Mouse (Mus musculus) neural tube, embryonic 11.5 days (tissue): ENCODE measurements around the gene Chst3. TPM values are rescaled to one million over a fixed set of nuclear protein-coding genes. Genes with fewer than 3 reads are reported as not detected.
"Not testable (repeated sequence)": the region's sequence is repeated elsewhere in the genome, so short reads cannot be mapped to it uniquely, and the experiment has no call there.

ENCODE experiments used
- ATAC-seq: fragments of 200-750 bp; cut with Nextera tagmentation; 2 replicates; pipeline ENCODE4 v1.8.0; 2017; ENCODE audit warnings: moderate number of reproducible peaks, mild to moderate bottlenecking, moderate TSS enrichment, moderate library complexity; ENCODE audit not compliant: insufficient read depth, low FRiP score, low TSS enrichment
- DNase-seq: peaks from one replicate; pipeline ENCODE4 v3.0.0-alpha.2; 2015; ENCODE audit warnings: low spot score
- H3K27ac ChIP-seq: fragments of 300-500 bp; sonication (generic); 2 replicates; pipeline ENCODE4 v1.5.1; 2014; ENCODE audit warnings: low read depth, mild to moderate bottlenecking, low read length
- H3K27me3 ChIP-seq: fragments of 300-500 bp; sonication (generic); 2 replicates; pipeline ENCODE4 v1.6.1; 2014; ENCODE audit warnings: mild to moderate bottlenecking, low read length, mixed read lengths; ENCODE audit not compliant: control insufficient read depth, insufficient read depth
- H3K36me3 ChIP-seq: fragments of 300-500 bp; sonication (generic); 2 replicates; pipeline ENCODE4 v1.6.1; 2014; ENCODE audit warnings: mild to moderate bottlenecking, low read length, moderate library complexity, mixed read lengths; ENCODE audit not compliant: control insufficient read depth, insufficient read depth
- H3K4me1 ChIP-seq: fragments of 300-500 bp; sonication (generic); 2 replicates; pipeline ENCODE4 v1.6.1; 2014; ENCODE audit warnings: low read length, mixed read lengths; ENCODE audit not compliant: control insufficient read depth, insufficient read depth
- H3K4me2 ChIP-seq: fragments of 300-500 bp; sonication (generic); 2 replicates; pipeline ENCODE4 v1.6.1; 2014; ENCODE audit warnings: low read depth, mild to moderate bottlenecking, moderate library complexity
- H3K4me3 ChIP-seq: fragments of 300-500 bp; sonication (generic); 2 replicates; pipeline ENCODE4 v1.5.1; 2014; ENCODE audit warnings: low read depth, low read length
- H3K9ac ChIP-seq: fragments of 300-500 bp; sonication (generic); 2 replicates; pipeline ENCODE4 v1.6.1; 2014; ENCODE audit warnings: mild to moderate bottlenecking, low read length
- H3K9me3 ChIP-seq: fragments of 300-500 bp; sonication (generic); 2 replicates; pipeline ENCODE4 v1.6.1; 2016; ENCODE audit warnings: low read length; ENCODE audit not compliant: control insufficient read depth
- WGBS: fragments of 180-500 bp; shearing (Covaris S2); extraction: QIAGEN DNeasy Blood & Tissue Kit; methylation state at CpG from one replicate; pipeline ENCODE4 v1.1.7; 2014; 5-methylcytosine and 5-hydroxymethylcytosine counted together
- polyA plus RNA-seq: library from polyadenylated mRNA; unstranded; fragments of >200 nt; fragmentation: Nextera tagmentation; extraction: Ambion mirVana; gene quantifications from 2 replicates; pipeline ENCODE4 v1.2.1, GENCODE M21; 2014

The Chst3 gene
- polyA plus RNA-seq, 1 experiment from 2014 or later: 1.6 TPM

DNA sequence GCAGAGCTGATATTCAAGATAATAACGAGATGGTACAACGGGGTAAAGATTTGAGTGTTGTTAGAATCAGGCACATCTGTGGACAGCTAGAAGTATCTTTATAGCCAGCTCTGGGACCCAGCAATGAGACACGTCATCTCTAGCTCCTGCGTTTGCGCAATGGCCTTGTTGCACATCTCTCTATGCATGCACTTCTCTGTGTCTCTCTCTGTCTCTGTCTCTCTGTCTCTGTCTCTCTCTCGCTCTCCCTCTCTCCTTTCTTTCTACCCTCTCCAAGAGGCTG is 56.1 kb downstream of the Chst3 start:
- Histone ChIP-seq H3K27me3 (no peaks in the 10 kb centered on the region), H3K27ac (no peak overlapping the region), H3K4me2 (no peak overlapping the region), H3K4me3 (no peak overlapping the region), H3K9me3 (no peaks in the 10 kb centered on the region), H3K4me1 (no peaks in the 10 kb centered on the region), H3K36me3 (no peaks in the 10 kb centered on the region), H3K9ac (no peak overlapping the region)
- no peak for DNase-seq
- WGBS: 96% methylated on average over 6 of the region's 6 CpGs
- no peak for ATAC-seq

DNA sequence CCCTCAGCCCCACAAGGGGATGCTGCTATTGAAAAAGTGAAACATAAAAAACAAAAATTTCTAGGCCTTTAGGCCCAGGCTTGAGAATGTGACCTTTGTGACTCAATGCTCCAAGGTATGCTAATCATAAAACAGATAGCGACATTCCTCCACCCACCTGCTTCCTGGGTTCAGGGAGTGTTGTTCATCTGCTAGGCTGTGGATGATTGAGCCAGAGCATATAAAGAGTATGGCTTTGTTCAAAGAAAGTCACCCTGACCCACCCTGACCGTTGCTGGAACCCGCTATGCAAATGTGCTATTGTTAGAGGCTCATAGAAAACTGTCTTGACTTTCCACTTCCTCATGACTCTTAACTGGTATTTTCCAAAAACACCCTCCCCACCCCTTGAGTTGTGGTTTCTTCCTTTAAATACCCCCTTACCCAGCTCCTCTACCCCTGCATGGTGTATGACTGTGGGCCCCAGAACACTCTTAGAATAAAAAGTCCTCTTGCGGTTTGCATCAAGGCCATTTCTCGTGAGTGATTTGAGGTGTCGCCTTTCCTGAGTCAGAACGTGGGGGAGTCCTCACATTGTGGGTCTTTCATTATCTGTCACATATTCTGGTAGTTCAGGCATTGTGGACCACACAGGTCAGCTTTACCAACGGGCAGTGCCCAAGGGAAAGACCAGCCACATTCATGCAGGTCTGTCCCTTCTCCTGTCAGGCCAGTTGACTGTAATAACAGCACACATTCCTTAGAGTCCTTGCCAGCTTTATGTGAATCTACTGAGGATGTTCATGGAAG is 56.7 kb downstream of the Chst3 start:
- not testable (repeated sequence) for H3K4me2 ChIP-seq, H3K9me3 ChIP-seq, H3K4me3 ChIP-seq, H3K9ac ChIP-seq, H3K27me3 ChIP-seq, H3K36me3 ChIP-seq, ATAC-seq, H3K27ac ChIP-seq, H3K4me1 ChIP-seq, DNase-seq
- WGBS: 86% methylated on average over 8 of the region's 8 CpGs

GRCm38 (mm10) chr10:60161397-60161796 is 57.7 kb downstream of the Chst3 start:
- 65% methylated on average over 3 of the region's 3 CpGs for WGBS
- ATAC-seq, H3K4me3 ChIP-seq, H3K27me3 ChIP-seq, H3K9ac ChIP-seq, H3K9me3 ChIP-seq, DNase-seq, H3K27ac ChIP-seq, H3K4me2 ChIP-seq, H3K4me1 ChIP-seq, H3K36me3 ChIP-seq: not testable (repeated sequence)

DNA sequence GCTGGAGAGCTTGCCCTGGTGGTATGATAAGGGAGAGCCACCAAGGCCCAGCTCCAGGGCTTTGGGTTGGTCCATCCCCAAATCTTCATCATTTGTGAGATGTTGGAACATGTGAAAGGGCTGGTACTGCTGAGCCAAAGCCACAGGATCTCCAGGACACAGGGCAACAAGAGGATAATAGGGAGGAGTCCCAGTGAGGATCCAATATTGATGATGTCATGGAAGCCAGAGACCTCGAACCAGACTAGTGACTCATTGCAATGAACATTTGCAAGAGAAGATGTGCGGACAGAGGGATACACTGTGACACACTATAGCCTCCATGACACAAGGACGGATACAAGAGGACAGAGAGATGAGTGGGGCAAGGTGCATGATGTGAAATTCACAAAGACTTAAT is 60.9 kb downstream of the Chst3 start:
- Histone ChIP-seq H3K9me3 (no peaks in the 10 kb centered on the region), H3K27ac (no peak overlapping the region), H3K36me3 (no peaks in the 10 kb centered on the region), H3K4me1 (no peaks in the 10 kb centered on the region), H3K4me3 (no peak overlapping the region), H3K4me2 (no peak overlapping the region), H3K9ac (no peak overlapping the region), H3K27me3 (no peaks in the 10 kb centered on the region)
- ATAC-seq: no peak
- no peak for DNase-seq
- WGBS: 82% methylated on average over 3 of the region's 3 CpGs

DNA sequence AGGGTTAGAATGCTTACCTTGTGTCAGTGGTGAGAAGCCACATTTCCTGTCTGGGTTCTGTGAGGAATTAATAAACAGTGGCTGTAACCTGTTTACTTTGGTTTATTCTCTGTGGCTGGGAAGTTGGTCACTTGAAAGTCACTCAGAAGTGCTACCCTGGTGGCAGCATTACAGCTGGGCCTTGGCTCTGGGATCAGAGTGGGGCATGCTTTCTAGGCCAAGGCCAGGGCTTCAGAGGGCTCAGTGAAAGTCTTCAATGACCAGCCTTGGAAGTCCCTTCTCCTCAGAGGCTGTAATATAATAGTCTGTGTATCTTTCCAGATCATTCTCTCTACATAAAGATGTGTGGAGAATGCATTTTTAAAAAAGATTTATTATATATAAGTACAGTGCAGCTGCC is 63.0 kb downstream of the Chst3 start:
- no peak overlapping the region for H3K4me3 ChIP-seq
- no peaks in the 10 kb centered on the region; the same call in 1 of the 2 replicates for H3K4me1 ChIP-seq
- H3K9me3 ChIP-seq: no peaks in the 10 kb centered on the region
- H3K4me2 ChIP-seq: no peak overlapping the region
- H3K27me3 ChIP-seq: no peaks in the 10 kb centered on the region
- H3K9ac ChIP-seq: no peak overlapping the region
- H3K27ac ChIP-seq: no peak overlapping the region
- ATAC-seq (no peak), DNase-seq (no peak)
- H3K36me3 ChIP-seq: no peaks in the 10 kb centered on the region

DNA sequence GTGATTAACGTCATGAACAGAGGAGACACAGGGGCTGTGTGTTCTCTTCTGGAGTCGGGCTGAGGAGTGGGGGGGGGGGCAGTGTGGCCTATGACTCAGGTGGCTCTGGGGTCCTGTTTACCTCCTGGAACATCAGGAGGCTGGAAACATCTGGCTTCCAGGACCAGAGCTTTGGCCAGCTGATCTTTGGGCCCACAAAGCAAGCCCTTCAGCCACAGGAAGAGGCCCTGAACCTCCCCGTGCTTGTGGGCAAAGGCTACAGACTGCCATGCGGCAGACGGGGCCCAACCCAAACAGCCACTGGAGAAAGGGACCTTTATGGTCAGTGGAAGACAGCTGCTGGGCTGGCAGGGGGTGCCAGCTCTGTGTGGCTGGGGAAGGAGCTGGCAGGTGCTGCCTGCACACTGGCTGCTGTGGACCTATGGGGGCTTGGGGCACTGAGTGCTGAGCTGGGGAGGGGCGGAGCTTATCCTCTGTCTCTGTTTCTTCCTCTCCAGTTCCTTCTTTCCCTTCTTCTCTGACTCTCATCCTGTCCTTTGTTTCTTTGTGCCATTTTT is 67.9 kb downstream of the Chst3 start:
- no peaks in the 10 kb centered on the region for H3K36me3 ChIP-seq
- H3K27me3 ChIP-seq: no peaks in the 10 kb centered on the region
- no peak overlapping the region for H3K4me2 ChIP-seq
- H3K4me3 ChIP-seq: no peak overlapping the region
- H3K9ac ChIP-seq: no peak overlapping the region
- H3K4me1 ChIP-seq: no peaks in the 10 kb centered on the region; the same call in 1 of the 2 replicates
- H3K9me3 ChIP-seq: no peaks in the 10 kb centered on the region
- 64% methylated on average over 6 of the region's 6 CpGs for WGBS
- DNase-seq (no peak), ATAC-seq (0 out of 2 replicates have a peak, but pooled peaks have one; percentile 31)
- H3K27ac ChIP-seq: no peak overlapping the region

GRCm38 (mm10) chr10:60148087-60148486 is 71.0 kb downstream of the Chst3 start:
- no peak overlapping the region for H3K9ac ChIP-seq
- H3K4me1 ChIP-seq: no peaks in the 10 kb centered on the region; the same call in 1 of the 2 replicates
- H3K27ac ChIP-seq: no peak overlapping the region
- ATAC-seq (no peak), DNase-seq (peak; percentile 85)
- no peak overlapping the region for H3K4me3 ChIP-seq
- H3K9me3 ChIP-seq: no peaks in the 10 kb centered on the region
- WGBS: 1% methylated on average over 5 of the region's 5 CpGs
- no peaks in the 10 kb centered on the region for H3K36me3 ChIP-seq
- H3K27me3 ChIP-seq: no peaks in the 10 kb centered on the region
- H3K4me2 ChIP-seq: no peak overlapping the region

- H3K9ac ChIP-seq, H3K4me3 ChIP-seq, H3K4me1 ChIP-seq, H3K36me3 ChIP-seq, H3K27me3 ChIP-seq, H3K9me3 ChIP-seq, ATAC-seq, DNase-seq, H3K4me2 ChIP-seq, H3K27ac ChIP-seq: not testable (repeated sequence)
- WGBS: 74% methylated on average over 10 of the region's 10 CpGs
Observed at GRCm38 (mm10) chr10:60147510-60148047, 71.5 kb downstream of the Chst3 start.

DNA sequence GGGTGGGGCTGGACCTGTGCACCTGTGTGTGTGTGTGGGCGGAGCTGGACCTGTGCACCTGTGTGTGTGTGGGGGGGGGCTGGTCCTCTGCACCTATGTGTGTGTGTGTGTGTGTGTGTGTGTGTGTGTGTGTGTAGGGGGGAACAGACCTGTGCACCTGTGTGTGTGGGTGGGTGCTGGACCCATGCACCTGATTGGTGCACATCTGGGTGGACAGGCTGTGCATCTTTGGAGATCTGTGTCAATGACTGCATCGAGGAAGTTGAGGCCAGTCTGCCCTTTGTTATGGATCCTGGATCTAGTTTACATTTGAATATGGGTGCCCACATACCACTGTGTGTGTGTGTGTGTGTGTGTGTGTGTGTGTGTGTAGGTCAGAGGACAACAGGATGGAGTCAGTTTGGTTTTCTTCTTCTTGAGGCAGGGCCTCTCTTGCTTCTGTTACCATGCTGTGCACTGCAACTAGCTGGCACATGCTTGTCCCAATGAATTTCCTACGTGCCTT is 77.4 kb downstream of the Chst3 start:
- no peaks in the 10 kb centered on the region for H3K9me3 ChIP-seq
- no peak overlapping the region for H3K27ac ChIP-seq
- DNase-seq (no peak), ATAC-seq (no peak)
- WGBS: 88% methylated on average over 3 of the region's 3 CpGs
- H3K4me3 ChIP-seq: no peak overlapping the region
- no peaks in the 10 kb centered on the region for H3K4me1 ChIP-seq
- no peak overlapping the region for H3K4me2 ChIP-seq
- no peaks in the 10 kb centered on the region for H3K27me3 ChIP-seq
- H3K36me3 ChIP-seq: no peaks in the 10 kb centered on the region
- H3K9ac ChIP-seq: no peak overlapping the region
